Mouse (Mus musculus) adipocyte (in vitro differentiated cells): Measurements from ENCODE around the gene Lrrc58.

ENCODE experiments used
- DNase-seq: peaks from one replicate; pipeline ENCODE4 v3.0.0-alpha.2; 2016; ENCODE audit warnings: low spot score

Lrrc58 gene

GRCm38 (mm10) chr16:37867791-37868505 lies at the start of gene Lrrc58:
Gene Lrrc58 (plus strand): TSS chr16:37868389.
- peak; percentile 81 for DNase-seq

DNA sequence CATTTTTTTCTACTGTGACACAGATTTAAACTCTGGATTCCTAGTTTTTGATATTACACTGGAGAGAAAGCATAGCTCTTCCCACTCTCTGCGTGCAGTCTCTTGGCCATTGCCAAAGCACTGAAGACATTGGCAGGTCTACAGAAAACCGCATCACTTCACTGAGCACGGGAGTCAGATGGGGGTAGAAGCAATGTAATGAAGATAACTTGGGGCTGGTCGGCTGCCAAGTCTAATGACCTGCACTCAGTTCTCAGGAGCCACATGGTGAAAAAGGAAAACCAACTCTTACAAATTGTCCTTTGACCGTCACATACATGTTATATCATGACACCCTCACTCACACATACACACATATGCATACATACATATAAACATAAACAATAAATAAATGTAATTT lies 44.2 kb upstream of the Lrrc58 start:
- DNase-seq = no peak

GRCm38 (mm10) chr16:37824778-37825505 lies 43.2 kb upstream of the Lrrc58 start:
- no peak for DNase-seq

- no peak for DNase-seq
Measured at GRCm38 (mm10) chr16:37826286-37826685, 41.9 kb upstream of the Lrrc58 start.

DNA sequence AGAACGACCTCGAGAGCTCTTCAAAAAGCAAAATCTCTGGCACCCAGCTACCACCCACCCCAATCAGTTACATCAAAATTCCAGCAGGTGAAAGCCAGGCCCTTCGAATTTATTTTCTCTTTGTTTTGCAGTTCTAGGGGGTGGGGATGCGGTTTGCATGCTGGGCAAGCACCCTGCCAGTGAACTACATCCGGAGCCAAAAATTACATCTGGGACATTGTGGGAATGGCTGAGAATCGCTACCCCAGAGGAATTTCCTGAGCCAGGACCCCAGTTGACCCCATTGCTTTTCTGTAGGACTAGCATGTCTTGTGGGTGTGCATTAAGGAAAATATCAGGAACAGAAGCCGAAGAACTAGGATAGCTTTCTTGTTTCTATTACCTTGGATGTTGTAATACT lies 37.1 kb upstream of the Lrrc58 start:
- DNase-seq = no peak

- no peak for DNase-seq
Measured at GRCm38 (mm10) chr16:37837571-37837970, 30.6 kb upstream of the Lrrc58 start.

DNA sequence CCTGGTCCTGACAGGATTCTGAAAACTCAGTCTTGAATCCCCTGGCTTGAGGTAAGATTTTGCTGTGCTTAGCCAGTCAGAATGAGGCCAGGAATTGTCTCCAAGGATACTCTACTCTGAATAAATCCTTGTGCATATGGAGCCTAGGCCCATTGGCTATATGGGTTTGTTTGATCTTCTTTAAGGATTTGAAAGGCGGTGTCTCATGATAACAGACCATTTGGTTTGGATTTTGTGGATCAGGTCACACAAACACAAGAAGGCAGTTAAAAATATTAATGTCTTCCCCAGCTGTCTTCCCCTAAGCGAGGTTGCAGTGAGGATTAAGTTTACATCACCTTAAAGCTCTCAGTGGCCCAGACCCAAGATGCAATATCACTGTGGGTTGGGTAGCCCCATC lies 25.8 kb upstream of the Lrrc58 start:
- DNase-seq = no peak

DNA sequence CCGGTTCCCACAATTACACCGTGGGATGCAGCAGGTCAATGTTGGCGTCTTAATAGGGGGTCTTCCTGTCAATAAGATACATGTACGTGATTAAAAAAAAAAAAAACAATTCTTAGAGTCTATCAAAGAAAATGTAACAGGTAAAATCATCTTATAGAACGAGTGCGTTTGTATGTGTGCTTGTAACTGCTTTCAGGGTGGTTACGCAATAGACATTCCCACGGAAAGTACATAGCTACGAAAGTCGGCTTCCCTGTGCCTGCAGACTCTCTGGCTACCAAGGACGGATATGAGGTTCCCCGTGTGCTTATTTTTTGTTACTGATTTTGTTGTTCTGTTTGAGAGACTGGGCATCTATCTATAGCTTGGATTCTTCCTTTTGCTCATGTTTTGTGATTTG lies 24.4 kb upstream of the Lrrc58 start:
- DNase-seq = no peak

- peak; percentile 65 for DNase-seq
Measured at GRCm38 (mm10) chr16:37845202-37845925, 22.8 kb upstream of the Lrrc58 start.

DNA sequence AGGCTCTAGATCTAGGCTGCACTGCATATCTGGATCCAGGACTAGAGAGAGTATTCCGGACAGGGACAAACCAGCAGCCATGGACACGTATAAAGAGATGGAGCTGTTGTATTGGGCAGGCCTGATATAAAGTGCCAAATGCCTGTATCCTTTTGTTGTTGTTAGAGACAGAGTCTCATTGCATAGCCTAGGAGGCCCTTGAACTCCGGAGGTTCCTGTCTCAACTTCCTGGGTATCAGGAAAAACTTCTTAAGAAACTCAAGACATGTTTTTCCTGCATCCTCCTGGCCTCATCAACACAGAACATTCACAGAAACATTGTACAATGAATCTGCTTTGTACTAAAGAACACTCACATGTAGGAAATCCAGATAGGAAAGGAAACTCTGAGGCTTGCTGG lies 21.1 kb upstream of the Lrrc58 start:
- DNase-seq = no peak

GRCm38 (mm10) chr16:37851366-37851765 lies 16.8 kb upstream of the Lrrc58 start:
- no peak for DNase-seq

DNA sequence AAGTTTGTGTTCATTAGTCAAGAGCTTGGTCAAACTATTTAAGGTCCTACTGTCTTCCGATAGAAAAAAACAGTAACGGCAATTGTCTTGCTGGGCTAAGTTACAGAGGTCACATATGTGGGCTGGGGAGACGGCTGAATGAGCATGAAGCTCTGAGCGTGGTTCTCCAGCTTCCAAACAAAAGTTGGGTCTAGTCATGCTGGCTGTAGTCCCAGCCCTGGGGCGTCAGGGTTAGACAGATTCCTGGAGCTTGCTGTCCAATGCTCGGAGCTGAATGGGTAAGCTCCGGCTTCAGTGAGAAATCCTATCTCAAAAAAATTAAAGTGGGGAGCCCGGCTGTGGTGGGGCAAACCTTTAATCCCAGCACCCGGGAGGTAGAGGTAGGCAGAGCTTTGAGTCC lies 14.9 kb upstream of the Lrrc58 start:
- DNase-seq = peak; percentile 84

DNA sequence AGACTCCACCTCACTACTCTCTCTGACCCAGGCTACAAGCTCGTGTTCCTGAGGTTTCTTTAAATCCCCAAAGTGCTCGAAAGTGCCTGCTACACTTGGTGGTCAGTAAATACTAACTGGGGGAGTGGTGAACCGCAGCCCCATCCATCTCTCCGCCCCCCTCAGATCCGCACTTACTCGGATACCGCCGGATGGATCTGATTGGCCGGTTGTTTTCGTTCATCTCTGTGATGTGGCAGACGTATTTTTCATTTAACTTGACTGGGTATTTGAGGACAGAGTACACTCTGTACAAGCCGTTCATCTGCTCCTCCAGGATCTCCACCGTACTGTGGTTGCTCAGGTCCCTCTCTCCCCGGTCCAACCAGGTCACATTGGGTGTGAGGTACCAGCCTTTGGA lies 14.1 kb upstream of the Lrrc58 start:
- no peak for DNase-seq

- no peak for DNase-seq
Measured at GRCm38 (mm10) chr16:37854593-37854992, 13.6 kb upstream of the Lrrc58 start.

DNA sequence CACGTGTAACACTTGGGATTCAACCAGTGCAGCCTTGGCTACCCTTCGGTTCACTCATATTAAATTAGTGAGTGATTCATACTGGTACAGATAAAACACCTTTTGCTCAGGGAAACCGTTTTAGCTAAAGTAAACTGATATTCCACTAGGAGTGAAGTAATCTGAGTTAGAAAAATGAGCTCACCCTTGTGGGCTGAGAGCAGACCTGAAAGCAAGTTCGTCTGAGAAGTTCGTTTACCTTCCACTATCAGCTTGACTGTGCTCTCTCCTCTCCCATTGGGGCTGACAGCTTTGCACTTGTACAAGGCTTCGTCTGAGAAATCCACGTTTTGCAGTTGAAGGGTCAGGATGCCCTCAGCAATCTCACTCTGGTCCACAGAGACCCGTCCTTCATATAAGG lies 12.6 kb upstream of the Lrrc58 start:
- no peak for DNase-seq

GRCm38 (mm10) chr16:37856327-37856726 lies 11.9 kb upstream of the Lrrc58 start:
- DNase-seq = peak; percentile 85

GRCm38 (mm10) chr16:37857495-37857894 lies 10.7 kb upstream of the Lrrc58 start:
- no peak for DNase-seq

DNA sequence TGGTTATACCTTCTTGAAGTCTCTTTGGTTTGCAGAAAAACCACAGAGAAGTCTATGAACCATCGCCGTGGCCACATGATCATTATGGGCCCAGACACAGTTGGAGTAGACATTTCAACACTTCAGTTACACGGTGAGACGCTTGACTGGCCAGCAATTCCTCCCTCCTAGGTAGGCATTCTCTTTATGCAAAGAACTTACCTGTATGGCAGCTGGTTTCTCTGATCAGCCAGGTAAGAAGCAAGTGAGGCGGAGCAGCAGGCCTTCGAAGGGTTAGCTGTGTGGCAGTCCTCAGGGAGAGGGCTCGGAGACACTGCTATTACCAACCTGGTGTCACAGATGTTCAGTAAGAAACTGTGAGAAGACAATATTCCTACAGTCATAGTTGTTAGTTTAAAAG lies 8.0 kb upstream of the Lrrc58 start:
- DNase-seq = no peak

DNA sequence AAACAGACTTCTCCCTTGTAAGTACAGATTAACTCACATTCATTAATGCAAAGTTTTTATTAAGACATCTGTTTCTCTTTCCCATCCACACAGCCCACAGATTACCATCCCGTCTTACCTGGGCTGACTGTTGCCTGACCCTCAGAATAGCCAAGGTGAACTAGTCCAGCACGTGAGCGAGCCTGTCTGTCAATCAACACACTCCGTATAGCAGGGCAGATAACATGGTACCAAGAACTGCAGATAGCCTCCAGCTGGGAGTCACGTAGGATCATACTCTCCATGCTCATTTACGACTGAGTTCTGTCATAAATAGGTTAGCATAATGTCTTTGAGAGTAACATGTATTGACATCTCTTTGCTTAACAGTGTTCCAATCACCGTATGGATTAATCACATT lies 7.2 kb upstream of the Lrrc58 start, which contains the start of gene Gm36028:
TSS of gene Gm36028 (minus strand) at position 118 of the 400 bp plus-strand sequence.
- DNase-seq = no peak

- DNase-seq = no peak
Measured at GRCm38 (mm10) chr16:37863876-37864275, 4.3 kb upstream of the Lrrc58 start.

DNA sequence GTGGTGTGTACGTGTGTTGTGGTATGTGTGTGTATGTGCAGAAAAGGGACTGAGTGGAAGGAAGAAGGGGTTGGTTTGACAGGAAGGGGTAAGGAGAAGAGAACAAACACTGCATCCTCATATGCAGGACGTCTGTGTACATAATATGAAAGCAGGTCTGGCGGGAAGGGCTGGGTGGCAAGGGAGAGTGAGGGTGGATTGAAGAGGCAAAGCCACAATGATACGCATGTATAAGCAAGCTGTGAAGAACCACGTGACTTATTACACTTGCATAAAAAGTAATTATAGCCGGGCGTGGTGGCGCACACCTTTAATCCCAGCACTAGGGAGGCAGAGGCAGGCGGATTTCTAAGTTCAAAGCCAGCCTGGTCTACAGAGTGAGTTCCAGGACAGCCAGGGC lies 2.3 kb upstream of the Lrrc58 start:
- no peak for DNase-seq

DNA sequence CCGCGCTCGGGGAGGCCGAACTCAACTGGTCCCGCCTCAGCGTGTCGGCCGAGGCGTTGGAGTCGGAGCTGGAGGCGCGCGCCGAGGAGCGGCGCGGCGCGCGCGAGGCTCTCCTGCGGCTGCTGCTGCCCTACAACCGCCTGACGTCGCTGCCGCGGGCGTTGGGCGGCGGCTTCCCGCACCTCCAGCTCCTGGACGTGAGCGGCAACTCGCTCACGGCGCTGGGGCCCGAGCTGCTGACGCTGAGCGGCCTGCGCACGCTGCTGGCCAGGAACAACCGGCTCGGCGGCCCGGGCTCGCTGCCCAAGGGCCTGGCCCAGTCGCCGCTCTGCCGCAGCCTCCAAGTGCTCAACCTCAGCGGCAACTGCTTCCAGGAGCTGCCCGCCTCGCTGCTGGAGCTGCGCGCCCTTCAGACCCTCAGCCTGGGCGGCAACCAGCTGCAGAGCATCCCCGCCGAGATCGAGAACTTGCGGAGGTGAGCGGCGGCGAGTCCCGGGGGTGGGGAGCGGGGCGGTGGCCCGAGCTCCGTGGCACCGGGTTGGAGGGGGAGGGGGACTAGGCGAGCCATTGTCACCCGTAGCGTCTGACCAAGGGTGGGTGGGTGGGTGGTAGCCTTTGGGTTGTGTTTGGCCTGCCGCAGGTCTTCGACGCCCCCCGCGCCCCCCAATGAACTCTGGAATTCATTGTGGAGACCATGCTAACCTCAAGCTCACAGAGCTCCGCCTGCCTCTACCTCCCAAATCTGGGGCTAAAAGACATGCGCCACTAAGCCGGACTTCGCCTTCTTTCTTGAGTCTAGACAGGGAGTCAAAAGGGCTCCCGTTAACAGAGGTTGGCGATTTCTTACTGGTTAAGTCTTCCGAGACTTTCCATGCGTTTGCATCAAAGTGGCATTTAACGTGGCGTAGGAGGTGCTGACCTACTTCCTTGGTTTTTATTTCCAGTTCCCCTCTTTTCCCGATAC lies 599 bp downstream of the Lrrc58 start:
- DNase-seq = peak; percentile 73
